Mouse (Mus musculus) adrenal gland (tissue): Measurements from ENCODE around the gene Xpo5.

ENCODE experiments used
- intact Hi-C: fragments of 180-260 bp; cut with DNase I; formaldehyde crosslinking; loops from one replicate; pipeline ENCODE4 v1.15.1; 2025

Xpo5 gene

DNA sequence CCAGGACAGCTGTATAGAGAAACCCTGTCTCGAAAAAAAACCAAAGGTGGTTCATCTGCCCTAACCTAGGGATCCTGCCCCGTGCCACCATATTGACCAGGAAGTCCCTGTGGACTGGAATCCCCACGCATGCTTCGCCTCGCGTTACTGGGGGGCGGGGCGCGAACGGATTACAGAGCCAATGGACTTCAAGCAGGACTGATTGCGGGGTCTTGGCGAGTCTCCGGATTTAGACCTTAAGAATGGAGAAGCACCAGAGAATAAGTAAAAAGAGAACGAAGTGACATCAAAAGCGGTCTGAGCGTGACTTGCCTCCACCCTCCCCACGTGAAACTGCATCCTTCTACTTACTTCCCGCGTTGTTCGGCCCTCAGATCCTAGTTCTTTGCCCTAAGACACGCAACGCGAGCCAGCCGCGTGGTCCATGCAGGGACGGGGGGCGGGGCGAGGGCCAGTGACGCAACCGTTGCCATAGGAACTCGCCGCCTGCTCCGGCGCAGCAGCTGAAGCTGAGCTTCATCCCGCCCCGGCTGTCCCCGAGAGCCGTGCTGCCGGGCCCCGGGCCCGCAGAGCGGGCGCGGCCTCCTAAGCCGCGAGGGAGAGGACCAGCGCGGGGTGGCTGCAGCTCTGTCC, 51.0 kb downstream of the Xpo5 start, which contains the start of gene Lrrc73:
Gene Lrrc73, plus strand, starts transcription at position 80 of the 633 bp plus-strand sequence.
- intact Hi-C loops: loop anchor here (5.0 kb wide), 1 partner anchor 71 kb away; no protein-coding TSS in a partner anchor

DNA sequence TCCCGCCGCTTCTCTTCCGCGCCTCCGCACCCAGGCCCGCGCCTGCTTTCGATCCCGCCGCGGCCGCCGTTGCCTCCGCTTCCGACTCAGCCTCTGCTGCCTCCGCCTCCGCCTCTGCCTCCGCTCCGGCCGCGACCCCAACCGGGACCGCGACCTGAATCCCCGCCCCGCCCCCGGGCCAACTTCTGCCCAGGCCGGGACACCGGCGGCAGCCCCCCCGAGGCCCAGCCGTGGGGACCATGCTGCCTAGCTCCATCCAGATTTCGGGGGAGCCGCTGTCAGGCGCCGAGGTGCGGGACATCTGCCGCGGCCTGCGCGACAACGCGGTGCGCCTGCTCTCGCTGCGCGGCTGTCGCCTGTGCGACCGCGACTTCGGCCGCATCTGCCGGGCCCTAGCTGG, 51.5 kb downstream of the Xpo5 start:
- intact Hi-C loops: loop anchor here (5.0 kb wide), 1 partner anchor 72 kb away; no protein-coding TSS in a partner anchor

DNA sequence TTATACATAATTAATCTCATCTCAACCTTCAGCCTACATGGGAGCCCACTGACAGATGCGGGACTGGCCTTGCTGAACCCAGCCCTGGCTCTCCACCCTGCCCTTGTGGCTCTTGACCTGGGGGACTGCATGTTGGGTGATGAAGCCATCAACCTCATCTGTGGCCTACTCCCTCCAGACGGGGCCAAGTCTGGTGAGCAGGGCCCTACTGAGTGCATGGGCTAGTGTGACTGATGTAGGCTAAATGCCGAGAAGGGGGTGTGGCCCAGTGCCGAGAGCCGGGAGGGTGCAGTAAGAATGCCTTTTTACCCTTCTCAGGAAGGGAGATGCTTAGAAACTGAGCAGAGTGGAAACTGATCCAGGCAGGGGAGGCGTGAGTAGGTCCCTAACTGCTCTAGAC, 52.6 kb downstream of the Xpo5 start:
- intact Hi-C loops: no loop called here

DNA sequence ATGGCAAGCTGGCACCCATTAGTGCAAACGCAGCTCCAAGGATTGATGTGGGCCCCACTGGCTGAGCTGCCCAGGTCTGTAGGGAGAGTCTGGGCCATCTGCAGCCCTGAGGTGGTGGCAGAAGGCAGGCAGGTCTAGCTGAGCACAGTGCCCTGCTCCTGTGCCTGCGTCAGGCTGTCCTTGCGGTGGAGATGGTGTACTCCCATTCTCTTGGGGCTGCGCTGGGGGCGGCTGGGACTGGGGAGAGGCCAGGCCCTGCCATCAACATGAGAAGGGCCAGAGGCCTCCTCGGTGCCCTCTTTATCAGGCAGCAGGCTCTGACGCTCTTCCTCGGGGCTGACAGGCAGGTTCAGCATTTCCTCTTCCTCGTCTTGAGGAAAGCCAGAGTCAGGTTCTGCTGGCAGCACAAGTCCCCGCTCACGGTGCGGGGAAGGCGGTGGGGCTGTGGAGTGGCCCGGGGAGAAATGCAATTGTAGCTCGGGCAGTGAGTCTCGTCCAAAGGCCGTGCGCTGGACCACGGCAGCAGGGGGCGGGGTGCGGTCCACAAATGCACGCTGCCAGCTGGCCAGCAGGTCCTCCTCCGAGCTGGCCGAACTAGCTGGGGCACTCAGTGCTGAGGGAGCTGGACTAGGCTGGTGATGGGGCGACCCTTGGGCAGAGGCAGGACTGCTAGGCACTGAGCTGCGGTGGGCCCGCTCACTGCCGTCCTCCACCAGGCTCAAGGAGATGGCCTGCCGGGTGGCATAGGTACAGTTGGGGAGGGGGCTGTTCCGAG, 55.9 kb downstream of the Xpo5 start:
- intact Hi-C loops: no loop called here

DNA sequence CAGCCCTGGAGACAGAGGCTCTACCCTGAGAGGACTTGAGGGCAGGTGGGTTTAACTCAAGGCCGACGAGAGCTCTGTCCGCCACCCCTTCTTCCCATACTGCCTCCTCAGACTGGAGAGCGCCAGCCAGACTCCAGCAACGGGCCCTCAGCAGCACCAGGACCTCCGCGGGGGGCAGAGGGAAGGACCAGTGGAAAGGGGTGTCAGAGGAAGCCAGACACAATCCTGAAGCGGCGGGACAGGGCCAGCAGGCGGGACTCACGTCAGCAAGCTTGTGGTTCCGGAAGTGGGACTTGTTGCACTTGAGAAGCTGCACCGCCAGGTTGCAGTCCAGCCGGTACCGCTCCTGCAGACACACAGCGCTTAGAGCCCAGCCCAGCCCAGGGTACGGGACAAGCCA, 57.1 kb downstream of the Xpo5 start:
- intact Hi-C loops: loop anchor here (10.0 kb wide), 1 partner anchor 135 kb away; no protein-coding TSS in a partner anchor

DNA sequence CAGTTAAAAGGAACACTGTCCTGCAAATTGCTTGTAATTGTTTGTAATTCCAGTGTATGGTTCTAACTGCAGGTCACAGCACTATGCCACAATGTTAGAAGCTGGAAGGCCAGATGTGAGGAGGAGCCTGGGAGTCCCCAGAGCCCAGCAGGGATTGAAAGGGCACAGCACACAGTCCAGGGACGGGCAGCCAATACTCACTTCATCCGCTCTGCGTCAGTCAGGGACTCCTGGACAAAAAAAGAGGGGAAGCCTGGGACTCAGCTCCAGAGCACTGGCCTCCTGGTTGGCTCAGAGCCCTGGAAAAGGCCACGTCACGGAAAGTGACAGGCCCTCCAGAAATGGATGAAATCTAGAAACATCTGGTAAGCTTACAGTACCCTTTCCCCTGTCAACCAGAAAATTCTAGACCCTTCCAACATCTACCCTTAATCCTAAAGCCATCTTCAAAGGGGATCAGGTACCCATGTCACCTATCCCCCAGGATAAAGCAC, 59.7 kb downstream of the Xpo5 start:
- intact Hi-C loops: loop anchor here (10.0 kb wide), 1 partner anchor 133 kb away; no protein-coding TSS in a partner anchor

DNA sequence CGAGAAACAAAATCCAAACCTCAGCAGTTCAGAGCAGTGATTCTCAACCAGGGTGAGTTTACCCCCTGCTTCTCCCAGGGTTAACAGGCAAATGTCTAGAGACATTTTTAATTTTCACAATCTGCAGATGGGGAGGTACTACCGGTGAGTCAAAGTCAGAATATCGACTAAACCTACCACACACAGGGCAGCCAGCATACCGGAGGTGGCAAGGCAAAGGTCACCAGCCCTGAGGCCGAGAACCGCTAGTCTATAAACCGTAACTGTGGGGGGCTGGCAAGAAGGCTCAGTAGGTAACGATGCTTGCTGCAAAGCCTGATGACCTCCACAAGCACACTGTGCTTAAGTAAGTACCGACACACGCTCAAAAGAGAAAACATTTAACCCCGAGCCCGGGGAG, 62.9 kb downstream of the Xpo5 start:
- intact Hi-C loops: loop anchor here (10.0 kb wide), 1 partner anchor 129 kb away; no protein-coding TSS in a partner anchor

DNA sequence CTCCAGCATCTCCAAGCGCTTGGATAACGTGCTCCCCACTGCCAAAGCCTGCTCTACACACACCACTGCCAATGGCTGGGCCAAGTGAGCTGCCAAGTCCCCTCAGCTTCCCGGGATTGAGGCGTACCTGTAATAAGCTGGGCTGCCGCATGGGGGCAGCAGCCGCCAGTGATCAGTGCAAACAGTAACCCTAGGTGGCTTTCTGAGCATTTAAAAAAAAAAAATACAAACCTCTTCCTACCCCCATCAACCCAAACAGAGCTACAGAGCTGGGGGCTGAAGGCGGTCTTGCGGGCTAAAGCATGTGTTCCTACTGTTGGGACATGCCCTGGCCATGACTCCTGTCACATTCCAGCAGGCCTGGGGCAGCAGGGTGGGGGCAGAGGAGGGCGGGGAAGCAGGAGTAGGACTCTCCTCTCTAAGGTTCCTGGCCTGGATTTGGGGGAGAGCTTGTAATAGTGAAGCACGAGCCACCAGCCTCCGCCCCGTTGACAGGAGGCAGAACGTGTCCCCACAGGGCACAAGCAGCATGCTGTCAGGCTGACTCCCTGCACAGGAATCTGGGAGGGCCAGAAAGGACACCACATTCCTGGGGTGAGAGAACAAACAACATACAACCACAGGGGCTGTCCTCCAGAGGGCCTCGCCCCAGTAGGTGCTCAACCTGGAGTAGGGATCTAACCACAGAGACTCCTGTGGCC, 63.5 kb downstream of the Xpo5 start:
- intact Hi-C loops: loop anchor here (1.0 to 10.0 kb wide), 2 partner anchors 32 to 129 kb away; no protein-coding TSS in a partner anchor

DNA sequence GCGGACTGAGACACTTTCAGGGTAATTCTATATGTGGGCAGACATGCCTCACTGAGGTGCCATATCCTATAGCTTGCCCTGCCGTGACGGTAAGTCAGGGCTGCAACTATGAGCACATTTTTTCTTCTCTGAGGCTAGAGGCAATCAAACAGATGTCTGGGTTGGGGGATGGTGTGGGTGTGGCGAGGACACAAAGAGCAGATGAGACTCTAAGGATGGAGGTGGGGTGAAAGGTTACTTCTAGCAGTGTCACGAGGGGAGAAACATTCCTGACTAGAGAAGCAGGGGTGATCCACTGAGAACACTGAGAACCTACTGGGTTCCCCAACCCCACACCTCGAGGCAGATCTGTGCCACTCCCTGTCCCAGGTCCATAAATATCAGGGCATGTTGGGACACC, 64.4 kb downstream of the Xpo5 start:
- intact Hi-C loops: loop anchor here (1.0 to 10.0 kb wide), 2 partner anchors 31 to 128 kb away; no protein-coding TSS in a partner anchor

DNA sequence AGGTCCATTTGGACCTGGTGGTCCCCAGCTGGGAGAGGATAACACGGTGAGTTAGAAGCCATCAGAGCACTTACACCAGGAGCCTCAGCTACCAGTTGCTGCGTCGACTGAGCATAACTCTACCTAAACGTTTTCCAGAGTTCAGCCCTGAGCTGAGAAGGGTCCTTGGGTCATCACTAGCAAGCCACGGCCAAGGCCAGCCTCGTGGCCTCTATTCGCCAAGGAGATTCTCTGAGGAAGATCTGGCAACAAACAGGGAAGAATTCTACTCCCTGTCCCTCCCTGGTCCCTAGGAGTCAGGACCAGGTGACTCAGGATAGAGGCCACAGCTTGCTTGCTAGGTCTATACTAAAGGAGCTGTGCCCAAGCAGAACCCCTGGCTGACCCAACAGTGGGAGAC, 64.9 kb downstream of the Xpo5 start:
- intact Hi-C loops: loop anchor here (10.0 kb wide), 1 partner anchor 127 kb away; no protein-coding TSS in a partner anchor

DNA sequence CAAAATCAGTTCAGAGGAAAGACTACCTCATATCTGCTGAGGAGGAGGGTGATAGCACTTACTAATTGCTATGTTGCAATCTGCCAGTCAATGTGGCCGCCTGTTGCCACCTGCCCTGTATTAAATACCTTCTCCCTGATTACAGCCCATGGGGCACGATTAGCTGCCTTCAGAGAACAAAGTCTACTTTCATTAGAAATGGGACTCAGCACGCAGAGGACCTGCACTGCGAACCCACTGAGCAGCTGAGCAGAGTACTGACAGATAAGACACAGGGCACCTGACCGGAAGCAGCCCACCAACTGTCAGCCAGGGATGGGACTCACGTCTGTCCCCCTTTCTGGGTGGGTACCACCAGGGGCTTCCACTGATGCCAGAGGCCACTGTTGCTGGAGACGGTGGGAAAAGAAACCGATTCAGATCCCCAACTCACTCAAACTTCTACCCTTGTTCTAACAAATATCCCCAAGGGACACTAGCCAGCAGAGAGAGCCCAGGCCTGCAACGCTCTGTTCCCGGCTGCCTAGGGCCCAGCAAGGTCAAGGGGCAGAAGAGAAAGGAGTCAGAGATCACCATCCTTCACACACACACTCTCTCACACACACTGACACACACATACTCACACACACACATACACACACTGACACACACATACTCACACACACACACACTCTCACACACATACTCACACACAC, 65.6 kb downstream of the Xpo5 start:
- intact Hi-C loops: loop anchor here (10.0 kb wide), 1 partner anchor 127 kb away; no protein-coding TSS in a partner anchor

DNA sequence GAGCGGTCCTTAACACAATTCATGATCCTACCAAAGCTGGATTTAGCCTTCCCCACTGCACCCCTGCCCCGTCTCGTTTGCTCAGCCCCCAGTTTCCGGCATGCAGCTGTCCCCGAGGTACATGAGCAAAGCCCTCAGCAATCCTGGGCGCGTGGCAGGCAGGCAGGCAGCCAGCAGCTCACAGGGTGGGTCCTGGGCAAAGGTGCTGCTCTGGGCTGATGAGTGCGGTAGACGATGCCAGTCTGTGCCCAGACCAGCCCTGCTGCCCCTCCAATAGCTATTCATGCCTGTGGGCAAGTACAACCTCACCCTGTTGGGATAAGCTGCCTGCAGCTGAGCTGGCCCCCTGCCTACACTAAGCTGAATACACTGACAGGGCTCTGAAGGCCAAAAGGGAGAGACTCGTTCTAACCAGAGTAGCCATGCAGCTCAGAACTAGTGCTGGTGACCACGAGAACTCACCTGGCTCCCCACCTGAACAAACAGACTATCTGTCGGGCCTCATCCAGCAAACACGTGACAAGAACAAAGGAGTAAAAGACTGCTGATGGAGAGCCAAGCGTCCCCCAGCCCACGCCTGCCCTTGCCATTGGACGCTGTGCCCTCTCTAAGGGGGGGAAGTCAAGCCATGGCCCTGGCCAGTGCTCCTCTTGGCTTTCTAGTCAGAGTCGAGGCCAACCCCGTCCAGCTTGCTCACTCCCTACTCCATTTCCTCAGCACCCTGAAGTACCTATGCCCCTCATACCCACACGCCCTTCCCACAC, 67.4 kb downstream of the Xpo5 start:
- intact Hi-C loops: loop anchor here (10.0 kb wide), 1 partner anchor 125 kb away; no protein-coding TSS in a partner anchor

DNA sequence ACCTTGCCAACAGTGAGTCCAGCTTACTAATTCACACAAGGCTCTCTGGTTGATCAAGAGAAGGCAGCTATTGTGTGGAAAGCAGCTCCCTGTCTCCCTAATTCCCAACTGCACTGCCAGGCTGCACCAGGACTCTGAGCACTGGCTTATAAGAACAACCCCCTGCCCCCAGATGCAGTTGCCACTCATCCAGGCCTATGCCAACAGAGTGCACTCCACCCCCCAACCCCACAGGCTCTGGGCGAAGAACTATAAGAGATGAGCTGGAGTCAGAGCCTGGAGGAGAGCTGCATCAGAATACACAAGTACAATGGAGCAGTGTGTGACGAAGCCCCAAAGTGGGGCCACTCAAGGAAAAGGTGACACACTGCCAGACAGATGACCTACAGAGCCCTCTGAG, 69.5 kb downstream of the Xpo5 start:
- intact Hi-C loops: no loop called here

DNA sequence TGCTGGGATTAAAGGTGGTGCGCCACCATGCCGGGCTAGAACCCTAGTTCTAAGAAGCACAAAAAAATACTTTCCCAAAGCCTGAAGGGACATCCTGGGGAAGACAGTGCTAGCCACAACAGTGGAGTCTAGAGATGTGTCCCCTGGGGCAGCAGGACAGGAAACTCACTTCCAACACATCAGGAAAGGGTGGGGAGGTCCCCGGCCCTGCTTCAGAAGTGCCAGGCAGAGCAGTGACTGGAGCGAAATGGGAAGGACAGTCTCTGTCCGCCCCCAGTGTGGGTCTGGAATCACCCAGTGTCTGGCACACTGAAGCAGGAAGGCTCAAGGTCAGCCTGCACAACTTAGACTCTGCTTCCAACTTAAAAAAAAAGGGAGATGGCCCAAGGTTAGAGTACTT, 70.1 kb downstream of the Xpo5 start:
- intact Hi-C loops: no loop called here

DNA sequence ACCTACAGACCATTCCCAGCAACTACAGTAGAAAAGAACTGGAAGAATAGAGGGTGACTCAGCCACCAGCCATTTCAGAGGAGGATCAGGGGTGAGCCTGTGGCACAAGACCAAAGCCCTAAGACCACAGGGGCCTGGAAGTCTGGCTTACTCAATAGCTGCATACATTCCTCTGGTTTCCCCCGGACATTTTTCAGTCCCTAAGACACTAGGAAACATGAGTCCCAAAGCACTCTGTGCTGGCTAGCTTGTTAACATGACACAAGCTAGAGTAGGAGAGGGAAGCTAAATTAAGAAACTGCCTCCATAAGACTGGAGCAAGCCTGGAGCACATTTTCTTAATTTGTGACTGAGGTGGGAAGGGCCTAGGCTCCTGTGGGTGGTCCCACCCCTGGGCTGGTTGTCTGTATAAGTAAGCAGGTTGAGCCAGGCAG, 71.2 kb downstream of the Xpo5 start:
- intact Hi-C loops: no loop called here

DNA sequence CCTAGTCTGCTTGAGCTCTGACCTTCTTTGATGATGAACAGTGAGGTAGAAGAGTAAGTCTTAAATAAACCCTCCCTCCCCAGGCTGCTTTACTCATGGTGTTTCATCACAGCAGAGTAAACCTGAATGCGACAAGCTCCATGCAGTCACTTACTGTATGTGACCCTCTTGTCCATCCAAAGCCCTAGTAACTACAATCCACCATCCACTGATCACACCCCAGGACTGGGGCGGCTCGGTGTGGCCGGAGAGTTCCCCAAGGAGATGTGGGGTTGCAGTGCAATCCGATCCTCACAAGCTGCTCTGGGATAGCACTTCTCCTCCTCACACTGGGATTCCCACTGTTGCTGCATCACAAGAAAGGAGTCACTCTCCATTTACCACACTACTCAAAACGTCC, 71.9 kb downstream of the Xpo5 start:
- intact Hi-C loops: no loop called here

DNA sequence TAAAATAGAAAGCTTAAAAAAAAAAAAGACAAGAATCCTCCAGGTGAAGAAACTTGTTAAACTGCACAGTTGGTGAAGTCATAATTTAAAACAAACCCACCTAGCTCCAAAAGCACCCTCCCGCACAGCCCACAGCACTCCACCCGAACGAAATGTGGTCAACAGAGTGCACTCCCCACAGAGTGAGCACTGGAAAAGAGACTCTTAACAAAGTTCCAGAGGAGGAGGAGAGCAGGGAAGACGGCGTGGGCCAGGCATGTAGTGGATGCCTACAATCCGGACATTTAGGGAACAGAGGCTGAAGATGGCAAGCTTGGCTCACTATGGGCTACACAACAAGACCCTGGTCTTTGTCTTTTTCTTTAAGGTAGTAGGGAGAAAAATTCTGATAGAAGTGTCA, 72.5 kb downstream of the Xpo5 start:
- intact Hi-C loops: no loop called here

DNA sequence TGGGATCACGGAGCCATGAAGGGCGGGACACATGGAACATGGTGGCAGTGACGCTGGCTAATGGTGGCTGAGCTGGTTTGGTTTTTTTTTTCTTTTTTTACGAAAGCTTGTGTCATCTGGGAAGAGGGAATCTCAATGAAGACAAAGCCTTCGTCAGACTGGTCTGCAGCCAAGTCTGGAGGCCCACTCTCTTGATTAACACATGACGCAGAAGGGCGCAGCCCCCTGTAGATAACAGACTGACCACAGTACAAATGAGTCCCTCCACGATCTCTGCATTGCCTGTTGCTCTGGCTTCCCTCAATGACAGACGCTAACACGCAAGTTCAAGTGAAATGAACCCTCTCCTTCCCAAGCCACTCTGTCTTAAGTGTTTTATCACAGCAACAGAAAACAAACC, 72.9 kb downstream of the Xpo5 start:
- intact Hi-C loops: no loop called here

DNA sequence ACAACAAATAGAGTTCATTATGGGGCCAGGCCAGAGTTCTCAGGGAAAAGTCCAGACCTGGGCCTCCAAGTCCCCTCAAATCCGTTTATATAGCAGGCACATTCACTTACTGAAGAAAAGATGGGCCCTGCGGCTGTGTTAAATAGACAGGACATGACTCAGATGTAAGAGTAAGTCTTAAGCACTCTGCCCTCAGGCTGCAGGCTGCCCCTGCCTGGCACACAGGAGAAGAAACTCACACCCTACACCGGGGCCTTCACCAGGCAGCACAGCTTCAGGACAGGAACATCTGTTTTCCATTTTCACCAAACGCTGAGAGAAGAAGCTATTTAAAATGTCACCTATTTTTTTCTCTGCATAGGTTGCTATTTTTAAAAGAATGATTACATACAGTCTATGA, 75.0 kb downstream of the Xpo5 start:
- intact Hi-C loops: no loop called here
